Mouse (Mus musculus): Measurements from ENCODE around the gene Odf3b.

Odf3b gene

DNA sequence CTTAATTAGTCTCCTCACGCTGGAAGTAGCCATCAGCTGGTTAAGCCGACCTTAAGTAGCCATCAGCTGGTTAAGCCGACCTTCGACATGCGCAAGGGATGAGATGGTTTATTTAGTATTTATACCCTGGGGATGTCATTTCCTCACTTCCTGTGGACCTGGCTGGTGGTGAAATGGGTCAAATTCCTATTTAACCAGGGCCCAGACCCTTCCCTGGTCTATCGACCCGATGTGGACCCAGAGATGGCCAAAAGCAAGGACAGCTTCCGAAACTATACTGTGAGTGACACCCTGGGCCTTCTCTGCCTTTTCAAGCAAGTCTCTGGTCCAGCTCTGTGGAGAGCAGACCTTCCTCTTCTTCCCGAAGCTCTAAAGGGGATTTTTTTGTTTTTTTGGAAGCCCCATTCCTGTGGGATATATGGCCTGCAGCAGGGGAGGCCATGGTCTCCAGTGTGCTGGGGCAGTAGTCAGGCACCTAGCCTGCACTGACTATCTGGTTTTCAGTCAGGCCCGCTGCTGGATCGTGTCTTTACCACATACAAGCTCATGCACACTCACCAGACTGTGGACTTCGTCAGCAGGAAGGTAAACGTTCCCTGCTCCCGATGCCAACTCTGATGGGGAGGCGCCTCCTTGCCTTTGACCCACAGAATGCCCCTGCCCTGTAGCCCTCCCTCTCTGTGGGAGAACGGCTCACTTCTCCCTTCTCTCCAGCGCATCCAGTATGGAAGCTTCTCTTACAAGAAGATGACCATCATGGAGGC is 44.1 kb downstream of the Odf3b start:
- DNase-seq = no peak

DNA sequence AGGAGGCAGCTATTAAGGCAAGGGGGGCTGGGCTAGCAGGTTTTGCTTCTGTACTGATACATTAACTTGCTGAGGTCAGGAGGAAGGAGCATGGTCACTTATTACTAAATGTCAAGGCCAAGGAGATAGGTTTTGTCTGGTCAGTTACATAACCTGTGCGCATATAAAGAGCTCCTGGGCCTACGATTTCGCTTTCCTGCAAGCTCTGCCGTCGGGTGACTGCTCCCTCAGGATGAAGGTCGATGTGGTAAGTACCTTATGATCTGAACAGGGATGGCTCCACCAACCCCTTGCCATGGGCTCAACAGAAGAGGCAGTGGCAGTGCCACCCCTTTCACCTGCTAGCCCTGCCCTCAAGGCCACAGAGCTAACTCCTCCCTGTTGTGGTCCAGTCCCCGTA is 44.8 kb downstream of the Odf3b start, which contains the start of gene Miox:
TSS of gene Miox (plus strand) at position 128 of the 400 bp plus-strand sequence.
- no peak for DNase-seq

Measured in cerebellum, adult 9-10 months (tissue).